Mouse (Mus musculus) cerebellum, postnatal 36 days (tissue): ENCODE measurements around the gene Scand1.

Source experiments
- DNase-seq, 2 experiments: peaks; one replicate each; pipeline ENCODE4 v3.0.0; 2021 to 2022; ENCODE audit warnings: mixed read lengths in 2 of 2

Scand1 gene

DNA sequence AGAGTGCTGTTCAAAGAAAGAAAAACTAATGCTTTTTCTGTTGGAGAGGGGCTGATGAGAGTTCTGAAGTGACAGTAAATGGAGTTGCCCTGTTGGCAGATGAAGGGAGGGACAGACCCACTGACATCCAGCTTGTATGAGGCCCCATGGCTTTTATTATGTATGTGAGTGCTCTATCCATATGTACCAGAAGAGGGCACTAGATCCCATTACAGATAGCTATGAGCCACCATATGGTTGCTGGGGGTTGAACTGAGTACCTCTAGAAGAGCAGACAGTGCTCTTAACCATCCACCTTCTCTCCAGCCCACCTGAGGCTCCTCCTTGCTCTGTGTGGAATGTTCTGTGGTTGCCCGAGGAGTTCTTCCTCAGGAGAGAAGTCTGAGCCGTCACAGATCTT is 6.7 kb downstream of the Scand1 start:
- no peak for DNase-seq

DNA sequence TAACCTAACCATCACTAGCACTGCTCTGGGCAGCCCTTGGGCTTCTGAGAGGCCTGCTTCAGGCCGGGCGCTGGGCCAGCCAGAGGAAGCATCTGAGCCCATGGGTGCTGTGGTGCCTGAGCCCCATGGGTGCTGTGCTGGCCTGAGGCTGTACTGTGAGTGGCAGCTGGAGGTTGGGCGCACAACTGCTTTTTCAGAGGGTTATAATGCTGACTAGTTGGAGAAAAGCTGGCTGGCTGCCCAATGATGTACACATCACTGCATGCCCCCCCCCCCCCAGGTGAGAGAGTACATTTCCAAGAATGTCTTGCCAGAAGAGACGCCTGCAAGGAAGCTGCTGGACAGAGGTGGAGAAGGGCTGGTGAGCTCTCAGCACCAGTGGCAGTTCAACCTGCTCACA is 8.2 kb downstream of the Scand1 start:
- no peak for DNase-seq

DNA sequence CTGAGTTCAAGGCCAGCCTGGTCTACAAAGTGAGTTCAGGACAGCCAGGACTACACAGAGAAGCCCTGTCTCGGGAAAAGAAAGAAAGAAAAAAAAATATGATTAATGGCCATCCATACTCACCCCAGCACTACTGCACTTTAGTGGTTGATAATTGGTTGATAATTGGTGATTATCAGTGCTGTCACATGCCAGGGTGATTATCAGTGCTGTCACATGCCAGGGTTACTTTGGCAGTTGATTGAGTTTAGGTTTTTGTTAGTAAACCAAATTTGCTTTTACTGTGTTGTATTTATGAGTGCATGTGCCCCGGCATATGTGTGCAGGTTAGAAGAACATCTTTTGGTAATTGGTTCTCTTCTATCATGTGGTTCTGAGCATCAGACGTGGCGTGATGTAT is 10.4 kb downstream of the Scand1 start:
- no peak for DNase-seq

DNA sequence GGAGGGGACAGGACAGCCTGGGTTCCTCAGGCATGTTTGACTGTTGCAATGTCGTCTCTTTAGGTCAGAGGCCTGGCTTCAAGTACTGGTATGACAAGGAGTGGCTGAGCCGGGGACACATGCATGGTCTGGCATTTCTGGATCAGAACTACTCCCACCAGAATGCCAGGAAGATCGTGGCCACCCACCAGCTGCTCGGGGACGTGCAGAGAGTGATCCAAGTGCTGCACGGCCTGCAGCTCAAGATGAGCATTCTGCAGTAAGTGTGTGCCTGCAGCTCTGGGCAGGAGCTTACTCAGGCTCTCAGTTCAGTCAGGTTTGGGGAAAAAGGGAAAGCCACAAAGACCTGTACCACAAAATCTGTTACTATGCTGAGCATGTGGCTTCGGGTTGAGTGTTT is 14.0 kb downstream of the Scand1 start:
- no peak for DNase-seq

DNA sequence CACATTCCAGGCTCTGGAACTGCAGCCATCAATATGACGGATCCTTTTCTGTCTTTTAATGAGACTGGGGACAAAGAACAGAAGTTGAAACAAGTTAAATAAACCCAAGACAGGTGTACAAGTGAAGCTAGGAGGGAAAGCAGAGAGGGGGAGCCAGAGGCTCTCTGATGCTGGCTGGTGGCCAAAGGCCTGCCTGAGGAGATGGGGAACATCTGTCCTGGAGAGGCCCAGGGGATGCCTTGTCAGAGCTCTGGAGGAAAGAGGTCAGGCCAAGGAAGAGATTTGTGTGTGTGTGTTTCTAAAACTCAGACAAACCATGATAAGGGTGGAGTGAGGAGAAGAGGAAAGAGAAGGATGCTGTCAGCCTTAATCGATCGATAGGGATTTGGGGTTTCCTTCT is 14.9 kb downstream of the Scand1 start:
- no peak for DNase-seq

DNA sequence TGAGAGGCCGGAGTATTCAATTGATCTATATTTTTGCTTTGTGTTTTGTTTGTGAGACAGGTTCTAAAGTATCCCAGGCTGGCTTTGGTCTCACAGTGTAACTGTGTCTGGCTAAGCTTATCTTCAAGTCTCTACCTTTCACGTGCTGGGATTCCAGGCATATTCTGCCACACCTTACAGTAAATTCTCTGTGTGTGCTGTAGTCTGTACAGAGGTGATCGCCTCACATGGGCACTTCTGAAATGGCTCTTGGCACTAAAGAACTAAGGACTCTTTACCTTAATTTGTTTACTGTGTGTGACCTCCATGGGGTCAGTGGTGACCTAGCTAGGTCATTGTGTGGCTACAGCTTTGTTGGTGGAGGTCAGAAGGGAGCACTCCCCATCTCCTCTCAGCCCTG is 16.3 kb downstream of the Scand1 start:
- DNase-seq, result no peak

DNA sequence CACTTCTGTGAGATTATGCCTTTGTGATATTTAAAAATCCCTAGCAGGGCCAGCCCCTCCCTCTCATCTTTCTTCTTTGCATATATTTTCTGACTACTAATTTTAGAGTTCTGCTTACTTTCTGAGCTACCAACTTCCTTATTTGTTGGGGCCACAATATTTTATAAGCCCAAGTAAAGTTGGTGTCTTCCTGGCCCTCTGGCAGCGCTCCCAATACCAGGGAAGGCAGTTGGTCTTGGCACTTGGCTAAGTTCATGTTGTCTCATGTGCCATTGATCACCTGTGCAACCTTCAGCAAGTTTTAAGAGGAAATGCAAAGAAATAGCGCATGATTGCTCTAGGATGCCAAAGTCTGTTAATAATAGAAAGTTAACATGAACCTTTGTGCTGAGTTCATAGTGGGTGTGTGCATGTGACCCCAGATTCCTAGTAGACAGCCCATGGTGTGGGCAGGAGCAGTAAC is 16.9 kb downstream of the Scand1 start:
- DNase-seq, result no peak

DNA sequence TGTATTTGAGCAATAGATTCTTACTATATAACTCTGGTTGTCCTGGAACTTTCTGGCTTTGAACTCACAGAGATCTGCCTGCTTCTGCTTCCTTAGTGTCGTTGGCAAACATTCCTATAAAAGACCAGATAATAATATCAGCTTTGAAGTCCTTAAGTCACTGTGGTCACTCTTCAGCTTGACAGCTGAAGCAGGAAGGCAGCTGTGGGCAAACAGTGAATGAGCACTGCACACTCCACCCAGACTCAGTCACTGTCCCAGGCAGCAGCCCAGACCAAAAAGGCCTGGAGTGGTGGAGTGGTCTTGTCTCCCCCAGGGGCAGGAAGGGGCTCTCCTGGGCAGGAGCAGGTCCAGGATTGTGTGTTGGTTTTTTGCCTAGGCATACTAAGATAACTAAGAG is 20.5 kb downstream of the Scand1 start:
- no peak for DNase-seq

DNA sequence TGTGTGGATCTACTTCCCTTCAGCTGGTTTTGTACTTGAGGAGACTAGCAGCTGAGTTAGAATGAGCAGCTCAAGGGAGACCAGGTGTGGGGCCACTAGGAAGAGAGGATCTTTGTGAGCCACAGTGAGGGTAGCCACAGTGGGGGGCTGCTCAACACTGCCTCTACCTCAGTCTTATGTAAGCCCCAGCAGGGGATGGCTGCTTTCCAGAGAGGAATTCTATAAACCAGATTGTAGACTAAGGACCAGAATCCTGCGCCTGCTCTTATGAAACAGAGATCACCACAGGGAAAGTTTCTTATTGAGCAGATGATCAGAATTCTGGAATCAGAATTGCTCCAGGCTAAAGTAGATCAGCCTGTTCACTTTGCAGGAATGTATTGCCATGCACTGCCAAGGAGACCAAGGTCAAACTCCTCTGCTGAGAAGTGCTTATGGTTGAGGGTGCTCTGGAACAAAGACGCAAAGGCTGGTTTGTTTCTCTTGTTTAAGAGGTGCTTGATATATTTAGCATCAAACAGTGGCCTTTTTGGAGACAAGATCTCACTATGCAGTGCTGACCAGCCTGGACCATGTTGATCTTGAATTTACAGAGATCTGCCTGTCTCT is 22.8 kb downstream of the Scand1 start:
- peak; percentile 76 to 83 for DNase-seq

DNA sequence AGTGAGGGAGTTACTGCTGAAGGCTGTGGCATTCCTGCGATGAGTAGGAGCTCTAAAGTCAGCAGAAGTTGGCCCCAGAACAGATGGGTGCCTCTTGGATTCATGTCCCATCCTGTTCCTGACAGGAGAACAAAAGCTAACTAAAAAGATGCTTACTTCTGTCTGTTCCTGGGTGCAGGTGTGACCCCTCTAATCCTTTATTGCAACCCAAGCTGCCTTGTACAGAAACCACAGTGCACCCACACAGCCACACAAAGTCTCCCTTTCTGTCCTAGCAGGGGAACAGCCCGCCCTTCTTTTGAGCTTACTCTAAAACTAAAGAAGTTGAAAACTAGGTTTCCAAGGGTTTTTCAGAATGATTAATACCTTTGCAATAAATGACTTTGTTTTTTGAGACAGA is 24.3 kb downstream of the Scand1 start:
- no peak for DNase-seq

DNA sequence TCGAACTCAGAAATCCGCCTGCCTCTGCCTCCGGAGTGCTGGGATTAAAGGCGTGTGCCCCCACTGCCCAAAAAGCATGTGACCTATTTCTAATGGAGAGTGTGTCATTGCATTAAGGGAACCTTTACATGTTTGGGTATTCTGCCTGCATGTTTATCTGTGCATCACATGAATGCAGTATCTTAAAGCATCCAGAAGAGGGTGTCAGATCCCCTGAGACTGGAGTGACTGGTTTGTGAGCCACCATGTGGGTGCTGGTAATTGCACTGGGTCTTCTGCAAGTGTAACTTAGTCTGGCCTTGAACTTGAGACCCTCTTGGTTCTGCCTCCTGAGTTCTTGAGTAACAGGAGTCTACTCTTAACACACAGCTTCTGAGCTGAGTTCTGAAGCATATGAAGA is 25.8 kb downstream of the Scand1 start:
- DNase-seq, result no peak

DNA sequence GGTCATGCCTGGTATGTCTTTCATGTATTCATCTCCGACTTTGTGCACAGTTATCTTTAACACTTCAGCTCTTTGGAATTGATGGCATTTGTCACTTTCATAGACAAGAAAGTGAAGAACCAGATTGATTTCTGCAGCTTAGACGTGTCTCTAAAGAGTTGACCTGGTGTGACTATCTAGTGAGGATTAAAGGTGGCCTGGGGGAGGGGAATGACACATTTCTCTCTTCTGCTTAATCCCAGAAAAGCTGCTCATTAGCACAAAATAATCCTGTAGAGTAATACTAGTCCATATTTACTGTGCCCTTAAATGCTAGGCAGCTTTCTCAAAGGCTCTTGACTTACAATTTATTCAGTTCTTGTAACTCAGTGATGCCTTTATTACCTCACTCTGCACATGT is 27.3 kb downstream of the Scand1 start:
- DNase-seq, result no peak

DNA sequence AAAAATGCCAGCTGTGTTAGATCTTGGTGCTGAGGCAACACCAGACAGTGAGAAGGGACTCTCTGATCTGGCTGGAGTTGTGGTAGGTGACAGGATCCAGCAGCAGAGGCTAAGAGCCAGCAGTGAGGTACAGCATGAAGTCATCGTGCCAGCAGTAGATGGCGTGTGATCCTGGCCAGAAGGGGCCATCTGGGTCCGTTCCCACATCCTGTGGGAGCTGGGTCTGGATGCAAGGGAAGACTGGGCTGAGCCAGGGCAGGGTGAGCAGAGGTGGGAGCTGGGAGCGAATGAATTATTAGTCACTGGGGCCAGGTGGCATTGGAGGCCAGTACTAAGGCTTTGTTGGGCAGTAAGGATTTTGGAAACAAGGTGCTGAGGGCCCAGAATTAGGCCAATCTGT is 31.3 kb downstream of the Scand1 start:
- peak; percentile 40 to 52 for DNase-seq

DNA sequence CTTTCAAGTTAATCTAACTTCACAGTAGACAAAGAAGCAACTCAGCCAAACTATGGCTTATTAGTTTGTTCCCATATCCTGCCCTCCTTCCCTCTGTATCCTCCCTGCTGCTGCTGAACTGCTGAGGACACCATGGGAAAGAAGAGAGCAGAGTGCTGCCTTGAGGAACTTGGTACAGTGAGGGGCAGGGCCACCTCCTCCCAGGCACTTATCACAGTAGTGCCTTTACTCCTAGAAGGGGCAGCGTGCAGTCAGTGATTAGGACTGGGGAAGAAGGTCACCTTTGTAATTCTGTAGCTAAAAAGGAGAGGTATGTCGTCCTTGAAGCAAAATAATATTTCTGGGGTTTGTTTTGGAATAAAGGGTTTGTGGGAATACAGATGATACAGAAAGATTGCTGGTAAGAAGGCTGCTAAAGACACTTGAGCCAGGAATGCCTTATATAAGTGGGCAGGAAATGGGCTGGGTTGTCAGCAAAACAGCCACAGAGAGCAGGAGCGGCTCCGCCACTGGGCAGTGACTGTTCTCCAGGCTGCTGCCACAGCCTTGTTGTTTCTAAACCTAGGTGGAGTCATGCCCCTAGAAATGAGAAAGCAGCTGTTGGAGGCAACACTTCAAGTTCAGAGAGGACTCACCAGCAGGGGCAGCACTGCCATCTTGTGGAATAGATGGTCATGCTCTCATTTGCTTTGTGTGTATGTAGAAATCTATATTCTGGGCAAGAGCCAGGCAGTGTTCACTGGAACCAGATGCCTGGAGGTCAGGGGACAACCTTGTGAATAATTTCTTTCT is 34.1 kb downstream of the Scand1 start:
- peak; percentile 77 to 82 for DNase-seq

DNA sequence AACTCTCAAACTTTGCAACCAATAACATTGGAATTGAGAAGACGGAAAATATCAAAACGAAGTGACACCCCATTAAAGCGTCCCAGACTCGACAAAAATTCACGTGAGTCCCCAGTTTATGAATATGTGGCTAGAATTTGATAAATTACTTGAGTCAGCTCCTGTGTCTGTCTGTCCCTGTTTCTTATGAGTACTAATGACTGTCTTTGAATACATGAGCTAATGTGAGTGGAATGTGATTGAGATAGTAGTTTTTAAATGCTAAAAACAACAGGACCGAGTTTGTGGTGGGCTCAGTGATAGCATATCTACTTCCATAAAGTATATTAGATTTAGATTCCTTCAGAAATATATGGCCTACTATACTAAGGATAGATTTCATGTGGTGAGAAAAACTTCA is 40.0 kb downstream of the Scand1 start:
- no peak for DNase-seq

DNA sequence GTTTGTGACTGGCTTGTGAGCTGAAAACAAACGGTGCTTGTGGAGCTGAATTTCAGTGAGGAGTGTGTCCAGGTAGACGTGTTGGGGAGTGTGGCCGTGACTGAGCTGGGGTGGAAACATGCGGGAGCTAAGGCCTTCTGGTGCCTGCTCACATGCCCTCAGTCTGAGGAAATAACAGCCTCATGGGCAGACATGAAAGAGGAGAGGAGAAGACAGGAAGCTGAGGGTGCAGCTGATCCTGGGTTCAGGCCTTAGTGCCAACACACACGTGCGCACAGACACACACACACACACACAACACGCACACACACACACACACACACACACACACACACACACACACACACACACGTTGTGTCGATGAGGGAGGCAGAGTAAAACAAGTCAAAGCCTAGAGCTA is 44.9 kb downstream of the Scand1 start:
- no peak for DNase-seq

DNA sequence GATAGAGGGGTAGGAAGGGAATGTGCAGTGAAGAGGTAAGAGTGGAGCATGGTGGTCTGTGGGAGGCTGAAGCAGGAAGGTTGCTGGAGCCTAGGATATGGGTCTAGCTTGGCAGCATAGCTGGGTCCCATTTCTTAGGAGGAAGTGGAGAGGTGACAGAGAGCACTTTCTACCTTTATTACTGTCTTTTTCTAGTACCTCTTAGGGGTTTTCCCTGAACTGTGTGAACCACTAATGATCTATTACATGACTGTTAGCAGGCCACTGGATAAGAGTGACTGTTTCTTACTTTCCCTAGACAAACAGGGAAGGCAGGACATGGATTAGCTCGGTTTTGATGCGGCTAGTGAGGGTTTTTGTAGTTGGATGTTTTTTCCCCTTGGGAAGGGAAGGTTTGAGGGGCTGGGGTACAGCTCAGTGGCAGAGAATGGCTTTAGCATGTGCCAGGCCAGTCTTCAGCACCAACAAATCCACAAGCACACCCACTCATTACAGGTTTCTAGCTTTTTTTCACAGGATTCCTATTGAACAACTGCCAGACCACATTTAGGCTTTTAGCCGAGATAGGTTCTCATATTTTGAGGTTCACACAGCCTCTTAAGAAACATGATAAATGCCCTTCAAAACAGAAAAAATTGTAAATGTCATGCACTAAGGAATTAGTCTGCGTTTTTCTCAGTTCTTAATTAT is 49.2 kb downstream of the Scand1 start:
- DNase-seq, result no peak
